Mouse (Mus musculus) testis, adult 2 months (tissue): ENCODE measurements at regions not wholly inside any gene's neighbourhood (a gene's known extent, or its start where the extent isn't known, plus 50 kb on each side); places are given as distances from the start of the nearest gene placed in this dataset.

Experiments used
- CTCF ChIP-seq: fragments of 200-500 bp; IDR thresholded peaks from 2 replicates; pipeline ENCODE4 v1.5.1; 2012; ENCODE audit warnings: low read depth, mild to moderate bottlenecking, inconsistent platforms, low read length, moderate library complexity; ENCODE audit not compliant: control insufficient read depth, insufficient read depth, insufficient replicate concordance
- POLR2A ChIP-seq: fragments of 200-500 bp; IDR thresholded peaks from 2 replicates; pipeline ENCODE4 v1.6.1; 2012; ENCODE audit warnings: low read depth, mild to moderate bottlenecking, inconsistent platforms, low read length, moderate library complexity; ENCODE audit not compliant: control insufficient read depth

GRCm38 (mm10) chr12:65367866-65368419 is 142.6 kb downstream of the Wdr20rt start:
- TF ChIP-seq CTCF (no peak), POLR2A (no peak)
